Mouse (Mus musculus) heart, adult 18-20 months (tissue): Measurements from ENCODE around the gene Tspan1. TPM values are rescaled to one million over a fixed set of nuclear protein-coding genes. Genes with fewer than 3 reads are reported as not detected.

Experiments
- DNase-seq, 2 experiments: peaks; one replicate each; pipeline ENCODE4 v3.0.0; 2021 to 2022; ENCODE audit warnings: mixed read lengths in 1 of 2
- total RNA-seq, 2 experiments: library from RNA; stranded (reverse); gene quantifications; 2 replicates each; pipeline ENCODE4 v1.2.3; 2021

The Tspan1 gene
- total RNA-seq, 2 experiments from 2014 or later, result 1.3 TPM; not detected in 1

- DNase-seq, result no peak
Measured at GRCm38 (mm10) chr4:116165708-116166407, 1.5 kb downstream of the Tspan1 start.

GRCm38 (mm10) chr4:116164759-116165554 is 2.4 kb downstream of the Tspan1 start:
- no peak for DNase-seq

DNA sequence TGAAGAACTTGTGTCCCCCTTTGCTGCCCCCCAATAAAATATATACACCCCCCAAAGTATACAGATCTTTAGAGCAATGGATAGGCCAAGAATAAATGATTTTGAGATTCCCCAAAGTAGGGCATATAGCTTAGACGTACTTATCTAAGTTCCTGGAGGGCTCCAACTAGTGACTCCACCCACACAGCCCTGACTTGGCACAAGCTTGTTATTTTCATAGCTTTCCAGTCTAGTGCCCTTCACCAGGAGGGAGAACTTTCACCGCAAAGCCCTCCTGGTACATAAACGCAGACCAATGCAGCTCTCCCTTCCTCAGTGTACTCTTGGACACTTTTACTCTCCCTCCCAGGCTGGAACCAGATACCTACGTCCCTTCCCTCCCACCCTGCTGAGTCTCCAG is 5.3 kb downstream of the Tspan1 start:
- no peak for DNase-seq

- peak in 1 of 2 experiments; percentile 59 for DNase-seq
Measured at GRCm38 (mm10) chr4:116160769-116161168, 6.6 kb downstream of the Tspan1 start.

DNA sequence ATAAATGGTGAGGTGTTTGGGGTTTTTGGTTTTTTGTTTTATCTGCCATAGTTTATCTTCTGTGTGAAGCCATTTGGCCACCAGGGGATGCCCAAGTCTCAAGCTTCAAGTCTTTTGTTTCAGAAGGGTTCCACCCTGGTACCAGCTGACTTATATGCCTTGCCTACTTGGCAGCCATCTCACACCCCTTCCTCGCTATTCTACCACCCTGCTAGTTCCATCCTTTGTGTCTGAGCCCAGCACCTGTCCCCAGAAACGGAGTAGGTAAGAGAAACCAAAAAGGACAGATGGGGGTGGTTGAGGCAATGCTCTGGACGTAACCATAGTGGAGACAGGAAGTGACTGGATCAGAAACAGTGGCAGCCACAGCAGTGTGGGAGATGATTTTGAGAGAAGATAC is 7.5 kb downstream of the Tspan1 start:
- DNase-seq, result no peak

- no peak for DNase-seq
Measured at GRCm38 (mm10) chr4:116157882-116158281, 9.5 kb downstream of the Tspan1 start.

DNA sequence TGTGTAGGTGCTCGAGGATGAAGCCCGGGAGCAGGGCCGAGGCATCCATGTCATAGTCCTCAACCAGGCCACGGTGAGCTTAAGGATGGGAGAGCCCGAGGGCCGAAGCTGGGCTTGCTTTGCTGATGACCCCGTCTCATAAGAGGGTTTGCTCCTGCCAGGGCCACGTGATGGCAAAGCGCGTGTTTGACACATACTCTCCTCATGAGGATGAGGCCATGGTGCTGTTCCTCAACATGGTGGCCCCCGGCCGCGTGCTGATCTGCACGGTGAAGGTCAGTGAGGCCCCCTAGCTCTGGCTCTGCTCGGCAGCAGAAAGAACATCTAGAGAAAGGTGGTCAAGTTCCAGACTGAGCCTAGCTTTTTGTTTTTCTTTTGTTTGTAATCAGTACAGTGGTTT is 14.7 kb downstream of the Tspan1 start:
- no peak for DNase-seq

DNA sequence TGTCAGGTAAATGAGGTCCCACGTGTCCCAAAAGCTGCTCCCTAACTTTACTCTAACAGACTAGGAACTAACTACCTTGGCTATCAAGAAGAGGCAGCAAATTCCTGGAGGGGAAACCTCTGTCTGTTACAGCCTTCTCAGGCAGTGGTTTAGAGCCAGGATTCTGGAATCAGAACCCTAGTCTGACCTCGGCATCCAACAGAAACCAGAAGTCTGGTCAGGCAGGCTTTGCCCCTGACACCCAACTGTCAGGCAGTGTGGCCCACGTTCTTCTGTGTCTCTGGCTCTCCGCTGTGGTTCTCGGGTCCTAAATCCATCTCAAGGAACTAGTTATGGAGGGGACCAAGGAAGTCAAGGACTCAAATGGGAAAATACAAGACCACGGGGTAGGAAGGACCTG is 16.2 kb downstream of the Tspan1 start, which contains the start of gene Lurap1:
Gene Lurap1 (minus strand): TSS at position 101 of the 400 bp plus-strand sequence.
- no peak for DNase-seq

DNA sequence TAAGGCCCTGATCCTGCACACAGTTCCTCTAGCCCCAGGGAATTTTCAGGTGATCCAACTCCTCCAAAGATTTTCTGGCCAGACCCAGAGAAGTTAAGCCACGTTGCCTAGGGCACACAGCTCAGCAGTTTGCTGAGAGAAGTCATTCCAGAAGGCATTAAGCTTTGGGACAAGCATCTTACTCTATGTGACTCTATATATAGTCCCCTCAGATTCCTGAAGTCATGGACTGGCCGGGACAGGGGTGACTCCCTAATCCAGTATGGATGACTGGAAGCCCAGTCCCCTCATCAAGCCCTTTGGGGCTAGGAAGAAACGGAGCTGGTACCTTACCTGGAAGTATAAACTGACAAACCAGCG is 16.6 kb downstream of the Tspan1 start:
- DNase-seq, result no peak

- DNase-seq, result peak; percentile 77 to 78
Measured at GRCm38 (mm10) chr4:116150156-116150861, 17.1 kb downstream of the Tspan1 start.

DNA sequence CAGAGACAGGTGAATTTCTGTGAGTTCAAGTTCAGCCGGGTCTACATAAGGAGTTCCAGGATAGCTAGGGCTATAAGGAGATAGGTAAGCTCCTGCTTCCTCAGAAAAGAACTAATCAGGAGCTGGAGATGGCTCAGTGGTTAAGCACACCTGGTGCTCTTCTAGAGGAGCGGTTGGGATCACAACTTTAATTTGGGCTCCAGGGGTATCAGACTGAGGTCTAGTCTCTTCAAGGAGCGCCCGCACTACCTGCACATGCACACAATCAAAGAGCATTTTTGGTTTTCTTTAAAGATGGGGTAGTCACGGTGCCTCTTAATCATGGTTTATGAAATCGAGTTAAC is 17.6 kb downstream of the Tspan1 start:
- no peak for DNase-seq

- peak; percentile 75 to 84 for DNase-seq
Measured at GRCm38 (mm10) chr4:116143891-116144717, 23.3 kb downstream of the Tspan1 start.

- DNase-seq, result peak; percentile 36 to 41
Measured at GRCm38 (mm10) chr4:116143317-116143811, 24.0 kb downstream of the Tspan1 start.

- DNase-seq, result no peak
Measured at GRCm38 (mm10) chr4:116142269-116142668, 25.1 kb downstream of the Tspan1 start.

DNA sequence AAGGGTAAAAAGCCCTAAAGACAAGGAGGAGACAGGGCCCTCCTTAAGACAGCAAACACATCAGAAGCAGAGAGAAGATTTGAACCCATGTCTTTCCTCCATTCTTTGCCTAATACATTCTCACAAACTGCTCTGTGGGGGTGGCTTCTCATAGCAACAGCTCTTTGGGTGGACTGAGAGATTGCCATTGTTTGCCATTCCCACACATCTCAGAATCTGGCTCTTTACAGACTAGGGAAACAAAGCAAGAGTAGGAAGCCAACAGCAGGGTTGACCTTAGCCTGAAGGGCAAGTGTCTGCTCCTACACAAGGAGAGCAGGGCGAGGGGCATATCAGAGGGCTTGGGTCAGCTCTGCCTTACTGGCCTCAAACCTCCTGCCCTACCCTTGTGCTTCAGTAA is 25.7 kb downstream of the Tspan1 start:
- no peak for DNase-seq

DNA sequence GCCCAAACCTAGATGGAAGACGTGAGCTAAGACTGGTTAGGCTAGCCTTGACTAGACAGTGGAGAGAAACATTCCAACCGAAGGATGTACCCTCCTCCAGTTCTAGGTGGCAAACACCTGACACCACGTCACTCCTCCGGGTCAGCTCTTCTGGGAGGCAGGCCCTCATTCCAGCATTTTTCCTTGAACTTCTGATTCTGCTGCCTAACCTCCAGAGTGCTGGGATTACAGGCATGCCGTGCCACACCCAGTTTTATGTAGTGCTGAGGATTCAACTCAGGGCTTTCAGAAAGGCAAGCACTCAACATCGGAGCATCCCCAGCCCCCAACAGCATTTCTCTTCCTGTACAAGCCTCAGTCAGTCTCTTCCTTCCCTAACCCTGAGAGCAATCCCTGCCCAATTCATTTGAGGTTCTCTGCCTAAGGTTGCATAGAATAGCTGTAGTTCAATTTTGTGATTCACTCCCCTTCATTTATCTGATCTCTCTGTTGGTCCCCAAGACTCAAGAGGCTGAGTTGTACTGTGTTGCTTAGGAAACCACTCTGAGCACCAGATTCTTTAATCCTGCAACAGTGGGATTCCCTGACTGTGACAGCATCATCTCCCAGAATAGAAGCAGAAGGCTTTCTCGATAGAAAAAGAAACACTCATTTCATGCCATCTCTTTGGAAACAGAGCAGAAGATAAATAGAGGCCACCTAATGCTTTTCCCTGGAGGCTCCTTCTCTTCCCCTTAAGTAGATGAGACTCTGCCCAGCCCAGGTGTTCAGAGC is 26.4 kb downstream of the Tspan1 start:
- no peak for DNase-seq

- peak in 1 of 2 experiments; percentile 33 for DNase-seq
Measured at GRCm38 (mm10) chr4:116137421-116137996, 29.9 kb downstream of the Tspan1 start.

- DNase-seq, result no peak
Measured at GRCm38 (mm10) chr4:116134990-116135389, 32.4 kb downstream of the Tspan1 start.

DNA sequence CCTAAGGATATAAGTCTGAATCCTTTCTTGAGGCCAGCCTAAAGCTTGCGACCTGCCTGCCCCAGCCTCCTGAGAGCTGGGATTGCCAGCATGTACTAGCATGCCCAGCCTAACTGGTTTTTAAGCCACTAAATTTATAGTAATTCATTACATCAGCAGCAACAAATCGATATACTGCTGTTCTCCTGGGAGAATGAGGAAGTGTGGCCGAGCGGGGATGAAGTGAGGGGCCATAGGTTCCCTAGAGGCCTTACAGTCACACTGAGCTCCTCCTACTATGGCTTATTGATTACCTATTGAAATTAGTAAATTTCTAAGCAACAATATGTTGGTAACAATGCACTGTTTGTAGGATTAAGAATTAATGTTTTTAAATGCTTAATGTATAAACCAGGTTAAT is 34.3 kb downstream of the Tspan1 start:
- no peak for DNase-seq

DNA sequence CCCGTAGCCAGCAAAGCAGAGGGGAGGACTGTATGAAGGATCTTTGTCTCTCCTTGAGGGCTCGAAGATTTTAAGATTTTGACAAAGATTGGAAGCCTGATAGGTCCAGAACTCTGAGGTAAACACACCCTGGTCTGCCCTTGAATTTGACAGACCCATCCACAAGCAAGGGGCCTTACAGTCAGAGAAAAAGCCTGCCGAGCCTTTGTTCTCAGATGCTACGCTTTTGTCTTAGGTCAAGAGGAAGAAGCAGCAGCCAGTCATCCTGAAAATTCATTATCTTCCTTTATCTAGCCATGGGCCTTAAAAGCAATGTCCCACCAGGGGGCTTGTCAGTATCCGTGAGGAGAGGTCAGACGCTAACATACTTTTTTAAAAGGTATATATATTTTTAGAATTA is 39.4 kb downstream of the Tspan1 start:
- no peak for DNase-seq
